Mouse (Mus musculus) ES-E14 (cell line): ENCODE data around the gene Trappc5. TPM values are rescaled to one million over a fixed set of nuclear protein-coding genes. Genes with fewer than 3 reads are reported as not detected.

ENCODE experiments used
- DNase-seq: peaks from one replicate; pipeline ENCODE4 v3.0.0-alpha.2; 2013; ENCODE audit warnings: low read depth, low spot score
- H3K27ac ChIP-seq: 2 replicates; pipeline ENCODE4 v1.5.1; 2012; ENCODE audit warnings: low read depth, mild to moderate bottlenecking, low read length, moderate library complexity, mixed read lengths; ENCODE audit not compliant: poor library complexity, insufficient read depth, severe bottlenecking
- H3K36me3 ChIP-seq: 2 replicates; pipeline ENCODE4 v1.6.1; 2012; ENCODE audit warnings: mild to moderate bottlenecking, low read length, moderate library complexity, mixed read lengths; ENCODE audit not compliant: control insufficient read depth, poor library complexity, insufficient read depth, severe bottlenecking
- H3K4me1 ChIP-seq, 2 experiments: fragments of 150-350 bp in 1 of 2; sonication (generic) in 1 of 2; 2 replicates each; pipeline ENCODE4 v1.6.1; 2012; ENCODE audit warnings: low read length in 2 of 2, mild to moderate bottlenecking in 1 of 2, mixed read lengths in 1 of 2; ENCODE audit not compliant: control insufficient read depth in 2 of 2, insufficient read depth in 2 of 2, poor library complexity in 1 of 2
- H3K4me3 ChIP-seq, 2 experiments: fragments of 150-350 bp in 1 of 2; sonication (generic) in 1 of 2; 2 replicates each; pipeline ENCODE4 v1.5.1; 2012; ENCODE audit warnings: low read length in 2 of 2, low read depth in 1 of 2, mild to moderate bottlenecking in 1 of 2, mixed read lengths in 1 of 2; ENCODE audit not compliant: insufficient read depth in 1 of 2, poor library complexity in 1 of 2, severe bottlenecking in 1 of 2
- H3K9ac ChIP-seq: 2 replicates; pipeline ENCODE4 v1.6.1; 2012; ENCODE audit warnings: low read depth, mild to moderate bottlenecking, low read length, mixed read lengths; ENCODE audit not compliant: poor library complexity, insufficient read depth, severe bottlenecking
- H3K9me3 ChIP-seq: fragments of 150-350 bp; sonication (generic); 2 replicates; pipeline ENCODE4 v1.6.1; 2012; ENCODE audit warnings: low read depth, mild to moderate bottlenecking, low read length; ENCODE audit not compliant: control insufficient read depth, insufficient read depth
- CHD2 ChIP-seq: IDR thresholded peaks from 2 replicates; pipeline ENCODE4 v1.6.1; 2014; ENCODE audit warnings: mild to moderate bottlenecking, low read depth, low read length, inconsistent platforms
- HCFC1 ChIP-seq: IDR thresholded peaks from 2 replicates; pipeline ENCODE4 v1.6.1; 2012; ENCODE audit warnings: low read length, inconsistent platforms, borderline replicate concordance; ENCODE audit not compliant: insufficient read depth
- MAFK ChIP-seq: IDR thresholded peaks from 2 replicates; pipeline ENCODE4 v1.6.1; 2014; ENCODE audit warnings: mild to moderate bottlenecking, low read depth, low read length, inconsistent platforms; ENCODE audit not compliant: insufficient read depth
- ZC3H11A ChIP-seq: IDR thresholded peaks from 2 replicates; pipeline ENCODE4 v1.6.1; 2012; ENCODE audit warnings: low read depth, mild to moderate bottlenecking, inconsistent platforms, low read length, borderline replicate concordance
- ZNF384 ChIP-seq: IDR thresholded peaks from 2 replicates; pipeline ENCODE4 v1.6.1; 2012; ENCODE audit warnings: low read depth, low read length, inconsistent platforms
- in situ Hi-C, 2 experiments: fragments of 600-800 bp; cut with MboI; formaldehyde crosslinking; loops; one replicate each; pipeline ENCODE4 v1.15.1; 2025; ENCODE audit warnings: low sequenced_read_pairs in 2 of 2, inconsistent platforms in 1 of 2; ENCODE audit not compliant: unreplicated experiment in 2 of 2
- total RNA-seq: library from RNA; depleted of rRNA; stranded (reverse); fragments of 300-350 nt; gene quantifications from 2 replicates; pipeline ENCODE4 v1.2.3, GENCODE M21; 2012; rRNA removed

Trappc5 gene
- total RNA-seq = 20.4 and 29.0 TPM in 2 replicates

- Histone ChIP-seq H3K36me3 (peaks cover 10% of the 10 kb centered on the region), H3K4me1 (peaks cover 4 to 5% of the 10 kb centered on the region in 2 experiments; a peak in 3 of 4 replicates), H3K9me3 (no peaks in the 10 kb centered on the region), H3K4me3 (peak within 1 kb of the TSS; percentile 87 to 89), H3K9ac (peak within 1 kb of the TSS; percentile 91), H3K27ac (peak within 1 kb of the TSS; percentile 65)
- peak; percentile 89 for DNase-seq
- in situ Hi-C loops = loop anchor here in 1 of 2 experiments (10.0 kb wide), 1 partner anchor 392 kb away; no protein-coding TSS in a partner anchor
- no peak for TF ChIP-seq CHD2
- no peak for TF ChIP-seq HCFC1
- peak; percentile 63 for TF ChIP-seq ZNF384
- TF ChIP-seq MAFK = no peak
- peak; percentile 74; the same call in 1 of the 2 replicates for TF ChIP-seq ZC3H11A
Observed at GRCm38 (mm10) chr8:3676131-3676992, at the start of gene Trappc5. Gene Trappc5 (plus strand): TSS chr8:3676299.

- TF ChIP-seq CHD2 (no peak), ZC3H11A (no peak), HCFC1 (no peak), MAFK (no peak), ZNF384 (no peak)
- Histone ChIP-seq H3K36me3 (no peaks in the 10 kb centered on the region), H3K4me1 (0 out of 4 replicates have a peak, but pooled peaks cover 0 to 2% of the 10 kb centered on the region in 2 experiments), H3K9ac (no peak overlapping the region), H3K9me3 (no peaks in the 10 kb centered on the region), H3K27ac (no peak overlapping the region), H3K4me3 (no peak overlapping the region)
- in situ Hi-C loops = no loop called here
- no peak for DNase-seq
Observed at GRCm38 (mm10) chr8:3626971-3627370, 49.1 kb upstream of the Trappc5 start.

- no peak for TF ChIP-seq MAFK
- H3K9me3 ChIP-seq = no peaks in the 10 kb centered on the region
- no peak for DNase-seq
- no peaks in the 10 kb centered on the region for H3K36me3 ChIP-seq
- no peak overlapping the region for H3K4me3 ChIP-seq
- H3K9ac ChIP-seq = no peak overlapping the region
- in situ Hi-C loops = no loop called here
- no peak overlapping the region for H3K27ac ChIP-seq
- no peaks in the 10 kb centered on the region for H3K4me1 ChIP-seq
Observed at GRCm38 (mm10) chr8:3628014-3628413, 48.1 kb upstream of the Trappc5 start.

GRCm38 (mm10) chr8:3630647-3631477 lies 45.2 kb upstream of the Trappc5 start, which contains the start of gene Stxbp2:
Gene Stxbp2 (plus strand): TSS chr8:3630955.
- no peak for TF ChIP-seq CHD2
- no peak for TF ChIP-seq HCFC1
- TF ChIP-seq ZC3H11A = peak; percentile 6; the same call in 1 of the 2 replicates
- no peak for TF ChIP-seq MAFK
- TF ChIP-seq ZNF384 = no peak
- Histone ChIP-seq H3K4me1 (no peaks in the 10 kb centered on the region), H3K27ac (no peak within 1 kb of the TSS), H3K36me3 (peaks cover 17% of the 10 kb centered on the region; the same call in 1 of the 2 replicates), H3K9ac (peak within 1 kb of the TSS; percentile 74), H3K4me3 (peak within 1 kb of the TSS; percentile 75 to 99), H3K9me3 (no peaks in the 10 kb centered on the region)
- in situ Hi-C loops = no loop called here
- DNase-seq = peak; percentile 67
